Mouse (Mus musculus): ENCODE measurements at regions not wholly inside any gene's neighbourhood (a gene's known extent, or its start where the extent isn't known, plus 50 kb on each side); places are given as distances from the start of the nearest gene placed in this dataset.

GRCm38 (mm10) chr11:25156705-25157104 lies 1053.9 kb downstream of the 5730522E02Rik start:
- no peak for TF ChIP-seq HCFC1 (IDR thresholded peaks at IDR 0.05; ENCODE audit: borderline replicate concordance, insufficient read depth, low read length)
- no peak for TF ChIP-seq CHD2 (IDR thresholded peaks at IDR 0.05; ENCODE audit: low read depth, low read length)
